ENCODE assay signal across 17 mouse cellular contexts in genomic region chr4:133352797-133353196, GRCm38 (mm10). TPM values are rescaled to one million over a fixed set of nuclear protein-coding genes. Genes with fewer than 3 reads are reported as not detected.
A peak's percentile ranks its signal among the peaks of the same experiment; 100 is the strongest.
DNase-seq lines count a peak whose midpoint lies in the region; ATAC-seq and TF ChIP-seq lines count a peak whose summit lies in the region.
"Had no signal": no experiment of that assay in that cellular context is flagged by ENCODE, and none has a peak within 500 bp of the region (broad histone marks: within the 10 kb centered on the region; RNA-seq: fewer than 3 reads in every experiment).

No protein-coding gene starts in this region.

- no peak overlapping the region for H3K4me2 ChIP-seq in intestine, embryonic 15.5 days (replicated peaks)
- no peak overlapping the region for H3K4me2 ChIP-seq in intestine, postnatal 0 days (replicated peaks; ENCODE audit: low read depth)
- H3K4me2 ChIP-seq in liver, embryonic 12.5 days: peak overlapping the region; percentile 33
- no peak overlapping the region for H3K4me2 ChIP-seq in hindbrain, postnatal 0 days (ENCODE audit: low read depth, low read length)
- H3K4me2 ChIP-seq: forebrain, embryonic 13.5 days; heart, embryonic 11.5 days; limb, embryonic 13.5 days; stomach, embryonic 15.5 days had no signal

- DNase-seq in WW6 (ENCODE audit: low read depth, low spot score): peak; percentile 89
- no peak for DNase-seq in adrenal gland, postnatal 14 days
- DNase-seq in hindbrain, postnatal 0 days (ENCODE audit: low spot score): no peak
- DNase-seq in retina, postnatal 1 day: no peak
- DNase-seq: cerebellum, adult 8-10 months; gastrocnemius, postnatal 25 days; heart, postnatal 10 days; kidney, postnatal 4 days; thymus, postnatal 25 days had no signal

- H3K36me3 ChIP-seq in intestine, embryonic 15.5 days: no peaks in the 10 kb centered on the region
- no peaks in the 10 kb centered on the region for H3K36me3 ChIP-seq in intestine, postnatal 0 days (ENCODE audit: control insufficient read depth, insufficient read depth)
- H3K36me3 ChIP-seq in liver, embryonic 12.5 days: no peaks in the 10 kb centered on the region
- no peaks in the 10 kb centered on the region for H3K36me3 ChIP-seq in hindbrain, postnatal 0 days (ENCODE audit: insufficient read depth, low read length)
- H3K36me3 ChIP-seq: limb, embryonic 13.5 days; stomach, embryonic 15.5 days had no signal

- no peaks in the 10 kb centered on the region for H3K9me3 ChIP-seq in intestine, embryonic 15.5 days
- no peaks in the 10 kb centered on the region for H3K9me3 ChIP-seq in intestine, postnatal 0 days (ENCODE audit: control insufficient read depth)
- H3K9me3 ChIP-seq in liver, embryonic 12.5 days (replicated peaks): no peaks in the 10 kb centered on the region
- no peaks in the 10 kb centered on the region for H3K9me3 ChIP-seq in hindbrain, postnatal 0 days (ENCODE audit: low read length)
- H3K9me3 ChIP-seq: forebrain, embryonic 13.5 days; limb, embryonic 13.5 days; stomach, embryonic 15.5 days had no signal

- no peaks in the 10 kb centered on the region for H3K4me1 ChIP-seq in intestine, embryonic 15.5 days (replicated peaks)
- no peaks in the 10 kb centered on the region for H3K4me1 ChIP-seq in intestine, postnatal 0 days (replicated peaks; ENCODE audit: control insufficient read depth, insufficient read depth, low read length)
- peaks cover 15% of the 10 kb centered on the region for H3K4me1 ChIP-seq in liver, embryonic 12.5 days
- H3K4me1 ChIP-seq in hindbrain, postnatal 0 days (ENCODE audit: insufficient read depth, low read length): no peaks in the 10 kb centered on the region
- H3K4me1 ChIP-seq: forebrain, embryonic 13.5 days; limb, embryonic 13.5 days; stomach, embryonic 15.5 days had no signal

- ATAC-seq in intestine, embryonic 15.5 days: 0 out of 2 replicates have a peak, but pooled peaks have one; percentile 10
- ATAC-seq in intestine, postnatal 0 days: no peak
- peak; percentile 61; the same call in 1 of the 2 replicates for ATAC-seq in liver, embryonic 12.5 days
- no peak for ATAC-seq in hindbrain, postnatal 0 days
- ATAC-seq: forebrain, embryonic 13.5 days; midbrain, embryonic 16.5 days had no signal

- no peak overlapping the region for H3K27ac ChIP-seq in intestine, embryonic 15.5 days
- no peak overlapping the region for H3K27ac ChIP-seq in intestine, postnatal 0 days (ENCODE audit: low read depth, low read length)
- H3K27ac ChIP-seq in liver, embryonic 12.5 days: no peak overlapping the region
- no peak overlapping the region for H3K27ac ChIP-seq in hindbrain, postnatal 0 days
- H3K27ac ChIP-seq: forebrain, embryonic 13.5 days; limb, embryonic 13.5 days; stomach, embryonic 15.5 days had no signal

- H3K9ac ChIP-seq in intestine, embryonic 15.5 days: no peak overlapping the region
- H3K9ac ChIP-seq in intestine, postnatal 0 days (ENCODE audit: low read depth, low read length): no peak overlapping the region
- H3K9ac ChIP-seq in liver, embryonic 12.5 days: no peak overlapping the region
- no peak overlapping the region for H3K9ac ChIP-seq in hindbrain, postnatal 0 days (replicated peaks; ENCODE audit: low read length)
- H3K9ac ChIP-seq: forebrain, embryonic 13.5 days; limb, embryonic 13.5 days; stomach, embryonic 15.5 days had no signal

- no peak overlapping the region for H3K4me3 ChIP-seq in intestine, embryonic 15.5 days (replicated peaks)
- no peak overlapping the region for H3K4me3 ChIP-seq in intestine, postnatal 0 days (ENCODE audit: low read depth, low read length)
- H3K4me3 ChIP-seq in liver, embryonic 12.5 days: 0 out of 2 replicates have a peak overlapping the region, but pooled peaks have one; percentile 5
- no peak overlapping the region for H3K4me3 ChIP-seq in hindbrain, postnatal 0 days (ENCODE audit: low read length)
- H3K4me3 ChIP-seq: forebrain, embryonic 13.5 days; limb, embryonic 13.5 days; stomach, embryonic 15.5 days had no signal

- TF ChIP-seq CTCF in intestine, postnatal 0 days (IDR thresholded peaks at IDR 0.05; ENCODE audit: low read depth): no peak
- no peak for TF ChIP-seq CTCF in hindbrain, postnatal 0 days (IDR thresholded peaks at IDR 0.05; ENCODE audit: low read depth)

- no peaks in the 10 kb centered on the region for H3K27me3 ChIP-seq in intestine, embryonic 15.5 days (replicated peaks)
- no peaks in the 10 kb centered on the region for H3K27me3 ChIP-seq in intestine, postnatal 0 days (replicated peaks; ENCODE audit: control insufficient read depth, insufficient read depth, low read length)
- H3K27me3 ChIP-seq in liver, embryonic 12.5 days (replicated peaks): no peaks in the 10 kb centered on the region
- H3K27me3 ChIP-seq in hindbrain, postnatal 0 days (ENCODE audit: insufficient read depth, low read length): no peaks in the 10 kb centered on the region
- H3K27me3 ChIP-seq: forebrain, embryonic 13.5 days; limb, embryonic 13.5 days; stomach, embryonic 15.5 days had no signal

- WGBS in intestine, embryonic 15.5 days: 70% methylated on average over 10 of the region's 10 CpGs
- 73% methylated on average over 10 of the region's 10 CpGs for WGBS in intestine, postnatal 0 days
- 38% methylated on average over 10 of the region's 10 CpGs for WGBS in liver, embryonic 12.5 days (ENCODE audit: insufficient replicate concordance)
- WGBS in hindbrain, postnatal 0 days: 72% methylated on average over 10 of the region's 10 CpGs

RNA-seq across cellular contexts. Expression of gene Wdtc1, which starts 0.5 kb away (rescaled TPM):
- 13.9 and 17.0 TPM in 2 replicates for polyA plus RNA-seq in intestine, embryonic 15.5 days (2015; fragmentation: Nextera tagmentation; extraction: Ambion mirVana)
- polyA plus RNA-seq in intestine, postnatal 0 days (2015; fragmentation: Nextera tagmentation; extraction: Ambion mirVana): 7.2 and 8.2 TPM in 2 replicates
- polyA plus RNA-seq in liver, embryonic 12.5 days (2016; fragmentation: Nextera tagmentation; extraction: Ambion mirVana): 10.0 and 11.2 TPM in 2 replicates
- total RNA-seq in adrenal gland, postnatal 14 days (2021): 53.3 and 55.1 TPM in 2 replicates
- 47.7 and 51.9 TPM in 2 replicates for total RNA-seq in hindbrain, postnatal 0 days (2014; rRNA removed)
- polyA plus RNA-seq in hindbrain, postnatal 0 days (2015; fragmentation: Nextera tagmentation; extraction: Ambion mirVana): 12.8 and 14.9 TPM in 2 replicates

RNA-seq across cellular contexts. Expression of gene Slc9a1, which starts 16.7 kb away (rescaled TPM):
- polyA plus RNA-seq in intestine, embryonic 15.5 days (2015; fragmentation: Nextera tagmentation; extraction: Ambion mirVana): 8.5 and 9.3 TPM in 2 replicates
- polyA plus RNA-seq in intestine, postnatal 0 days (2015; fragmentation: Nextera tagmentation; extraction: Ambion mirVana): 5.7 and 6.1 TPM in 2 replicates
- 4.2 and 4.9 TPM in 2 replicates for polyA plus RNA-seq in liver, embryonic 12.5 days (2016; fragmentation: Nextera tagmentation; extraction: Ambion mirVana)
- total RNA-seq in adrenal gland, postnatal 14 days (2021): 46.4 and 49.9 TPM in 2 replicates
- 21.2 and 21.7 TPM in 2 replicates for total RNA-seq in hindbrain, postnatal 0 days (2014; rRNA removed)
- polyA plus RNA-seq in hindbrain, postnatal 0 days (2015; fragmentation: Nextera tagmentation; extraction: Ambion mirVana): 8.2 and 10.1 TPM in 2 replicates

Comparison
In these comparisons a context has a peak if more than half of its experiments do, and no peak if none do; other contexts are left out.
1. ATAC-seq: peak in intestine, embryonic 15.5 days (single experiment) and liver, embryonic 12.5 days (single experiment); none in intestine, postnatal 0 days (single experiment) and hindbrain, postnatal 0 days (single experiment).